Mouse (Mus musculus) bone marrow macrophage, adult 2 months (primary cell): ENCODE data around the gene Cstad.

ENCODE experiments used
- CTCF ChIP-seq: IDR thresholded peaks from 2 replicates; pipeline ENCODE4 v1.5.1; 2012; ENCODE audit warnings: low read depth, mild to moderate bottlenecking, low read length, moderate library complexity
- POLR2A ChIP-seq: IDR thresholded peaks from 2 replicates; pipeline ENCODE4 v1.6.1; 2012; ENCODE audit warnings: mild to moderate bottlenecking, low read depth, low read length, borderline replicate concordance

DNA sequence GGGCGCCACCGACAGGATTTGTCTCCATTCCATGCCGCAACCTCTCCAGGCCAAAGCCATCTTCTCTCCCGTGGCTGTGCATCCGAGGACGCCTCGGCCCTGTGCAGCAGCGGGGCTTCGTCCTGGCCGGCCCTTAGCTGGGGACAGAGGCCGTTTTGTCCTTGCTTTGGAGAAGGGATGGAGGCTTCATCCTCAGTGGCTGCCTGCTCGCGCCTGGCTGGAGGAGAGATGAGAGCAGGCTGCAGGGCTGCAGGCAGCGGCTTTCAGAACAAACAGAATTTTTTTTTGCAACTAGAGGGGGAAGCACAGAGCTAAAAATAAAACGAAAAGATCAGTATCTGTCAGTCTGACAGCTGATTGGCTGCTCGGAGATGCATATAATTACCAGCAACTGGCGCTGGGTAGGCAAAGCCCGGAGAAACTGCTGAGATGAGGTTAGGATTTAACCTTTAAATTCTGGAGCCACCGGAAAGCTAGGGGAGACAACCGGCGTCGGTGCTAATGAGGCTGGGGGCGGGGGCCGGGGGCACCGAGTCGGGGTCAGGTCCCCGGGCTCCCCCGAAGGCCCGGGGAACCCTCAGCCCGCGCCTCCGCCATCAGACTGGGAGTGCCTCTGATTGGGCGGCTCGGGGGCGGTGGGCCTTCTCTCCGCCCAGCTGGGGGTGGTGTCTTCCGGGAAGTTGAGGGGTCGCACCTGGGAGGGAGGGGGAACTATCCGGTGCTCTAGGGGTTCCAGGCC, at the start of gene Cstad:
- no peak for TF ChIP-seq POLR2A
- no peak for TF ChIP-seq CTCF
